Mouse (Mus musculus) granulocyte monocyte progenitor cell, adult 5-6 weeks (primary cell): ENCODE data around the gene Pde5a. TPM values are rescaled to one million over a fixed set of nuclear protein-coding genes. Genes with fewer than 3 reads are reported as not detected.

ENCODE experiments used
- ATAC-seq: replicated peaks from 2 replicates; pipeline ENCODE4 v1.8.0; 2016; ENCODE audit warnings: mild to moderate bottlenecking, moderate TSS enrichment, inconsistent platforms; ENCODE audit not compliant: poor library complexity, severe bottlenecking
- total RNA-seq, 2 experiments: library from RNA; stranded (forward) in 1 of 2; stranded (reverse) in 1 of 2; fragments of 200-712, 200-1000 nt in 1 of 2; fragments of >200 nt in 1 of 2; fragmentation: Nextera tagmentation in 1 of 2; gene quantifications; 2 replicates each; pipeline ENCODE4 v1.2.3; 2014 to 2017

The Pde5a gene
- total RNA-seq, 2 experiments from 2014 or later: 0.95 to 1.3 TPM

DNA sequence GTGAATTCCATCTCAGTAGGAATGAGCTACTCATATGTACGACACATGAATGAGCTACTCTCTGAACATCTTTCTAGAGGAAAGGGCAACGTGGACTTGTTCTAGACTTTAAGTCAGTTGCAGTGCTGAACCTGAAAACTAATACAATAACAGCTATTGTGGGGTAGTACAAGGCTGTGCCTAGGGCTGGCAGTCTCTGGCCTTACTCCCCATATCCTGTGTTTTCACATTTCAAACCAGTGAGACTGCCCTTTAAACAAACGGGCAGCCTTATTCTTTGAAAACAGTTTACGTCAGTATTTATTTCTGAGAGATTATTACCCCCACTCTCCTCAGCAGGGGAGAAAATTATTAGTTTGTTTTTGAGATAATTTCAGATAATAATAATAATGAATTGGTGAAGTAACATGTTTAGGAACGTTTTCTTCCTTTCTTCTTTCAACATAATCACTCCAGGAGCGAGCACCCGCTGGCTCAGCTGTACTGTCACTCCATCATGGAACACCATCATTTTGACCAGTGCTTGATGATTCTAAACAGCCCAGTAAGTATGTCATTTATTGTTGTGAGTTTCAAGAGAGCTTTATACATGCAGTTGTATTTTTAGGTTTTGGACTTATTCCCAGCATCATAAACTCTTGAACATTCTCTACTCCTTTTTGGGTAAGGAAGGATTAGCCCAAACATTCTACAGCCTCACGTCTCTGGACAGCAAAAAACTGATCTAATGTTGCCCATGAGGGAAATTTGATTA is 106.5 kb downstream of the Pde5a start:
- no peak for ATAC-seq

DNA sequence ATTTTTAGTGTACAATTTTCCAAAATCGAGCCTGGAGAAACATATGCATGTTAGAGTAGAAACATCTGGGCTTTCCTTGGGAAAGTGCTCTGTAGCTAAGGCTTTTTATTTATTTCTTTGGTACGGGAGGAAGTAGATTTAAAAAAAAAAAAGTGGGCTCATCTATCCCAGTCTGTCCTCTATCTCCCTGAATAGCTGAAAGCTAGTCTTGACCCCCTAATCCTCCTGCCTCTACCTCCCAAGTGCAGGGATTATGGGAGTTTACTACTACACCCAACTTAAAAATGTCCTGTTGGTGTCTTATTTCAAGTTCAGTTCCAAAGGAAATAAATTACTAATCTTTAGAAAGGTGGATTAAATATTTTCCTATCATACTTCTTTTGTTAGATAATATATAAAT is 108.9 kb downstream of the Pde5a start:
- no peak for ATAC-seq

DNA sequence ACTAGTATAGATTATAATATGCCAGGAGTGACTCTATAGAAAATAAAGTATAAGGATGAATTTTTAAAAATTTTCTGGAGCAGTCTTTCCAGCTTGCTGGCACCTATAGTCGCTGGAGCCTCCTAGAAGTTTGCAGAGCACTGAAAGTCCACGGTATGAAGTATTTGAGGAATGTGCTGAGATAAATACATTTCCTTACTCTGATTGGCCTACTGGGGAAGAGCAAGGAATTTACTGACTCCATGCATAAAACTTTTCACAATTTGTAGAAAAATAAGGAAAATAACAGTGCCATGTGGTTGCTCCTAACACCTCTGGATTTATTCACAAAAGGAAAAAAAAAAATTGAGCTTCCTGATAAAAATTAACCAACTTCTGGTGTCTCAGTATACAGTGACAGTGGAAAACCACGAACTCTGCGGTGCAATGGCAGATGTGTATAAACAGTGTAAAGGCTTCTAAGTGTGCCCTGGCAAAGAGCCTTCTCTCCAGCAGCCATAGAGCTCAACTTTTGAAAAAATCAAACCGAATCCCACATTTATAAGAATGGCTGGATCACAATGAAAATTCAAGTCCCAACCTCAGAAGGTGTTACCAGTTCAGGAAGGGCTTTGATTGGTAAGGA is 119.8 kb downstream of the Pde5a start:
- no peak for ATAC-seq

DNA sequence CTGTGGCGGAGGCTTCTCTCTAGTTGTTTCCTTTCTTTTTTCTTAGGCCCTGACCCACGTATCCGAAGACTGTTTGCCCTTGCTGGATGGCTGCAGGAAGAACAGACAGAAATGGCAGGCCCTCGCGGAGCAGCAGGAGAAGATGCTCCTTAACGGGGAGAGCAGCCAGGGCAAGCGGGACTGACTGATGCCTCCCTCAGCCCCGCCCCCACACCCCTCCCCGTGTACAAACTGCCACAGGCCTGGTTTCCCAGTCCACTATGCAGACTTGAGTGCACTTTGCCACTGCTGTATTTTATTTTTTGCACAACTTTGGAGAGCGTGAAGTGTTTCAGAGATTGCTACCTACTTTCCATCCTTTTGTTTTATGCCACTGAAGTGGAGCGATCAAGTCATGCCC is 126.4 kb downstream of the Pde5a start:
- no peak for ATAC-seq

DNA sequence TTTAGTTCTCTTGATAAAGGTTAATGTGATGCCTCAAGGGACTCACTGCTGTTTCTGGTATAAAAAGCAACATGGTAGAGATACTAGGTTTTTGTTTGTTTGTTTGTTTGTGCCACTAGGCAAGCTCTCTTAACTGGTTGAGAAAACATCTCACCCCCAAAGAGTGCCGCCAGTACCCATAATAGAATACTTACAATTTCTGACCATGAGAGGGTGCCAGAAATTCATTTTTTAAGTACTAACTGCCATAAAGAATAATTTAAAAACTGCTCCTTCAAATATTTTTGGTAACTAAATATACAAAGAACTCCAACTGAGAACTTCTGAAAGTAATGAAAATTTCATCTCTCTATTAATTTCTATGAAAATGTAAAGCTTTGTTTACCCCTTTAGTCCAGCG is 131.1 kb downstream of the Pde5a start:
- no peak for ATAC-seq

DNA sequence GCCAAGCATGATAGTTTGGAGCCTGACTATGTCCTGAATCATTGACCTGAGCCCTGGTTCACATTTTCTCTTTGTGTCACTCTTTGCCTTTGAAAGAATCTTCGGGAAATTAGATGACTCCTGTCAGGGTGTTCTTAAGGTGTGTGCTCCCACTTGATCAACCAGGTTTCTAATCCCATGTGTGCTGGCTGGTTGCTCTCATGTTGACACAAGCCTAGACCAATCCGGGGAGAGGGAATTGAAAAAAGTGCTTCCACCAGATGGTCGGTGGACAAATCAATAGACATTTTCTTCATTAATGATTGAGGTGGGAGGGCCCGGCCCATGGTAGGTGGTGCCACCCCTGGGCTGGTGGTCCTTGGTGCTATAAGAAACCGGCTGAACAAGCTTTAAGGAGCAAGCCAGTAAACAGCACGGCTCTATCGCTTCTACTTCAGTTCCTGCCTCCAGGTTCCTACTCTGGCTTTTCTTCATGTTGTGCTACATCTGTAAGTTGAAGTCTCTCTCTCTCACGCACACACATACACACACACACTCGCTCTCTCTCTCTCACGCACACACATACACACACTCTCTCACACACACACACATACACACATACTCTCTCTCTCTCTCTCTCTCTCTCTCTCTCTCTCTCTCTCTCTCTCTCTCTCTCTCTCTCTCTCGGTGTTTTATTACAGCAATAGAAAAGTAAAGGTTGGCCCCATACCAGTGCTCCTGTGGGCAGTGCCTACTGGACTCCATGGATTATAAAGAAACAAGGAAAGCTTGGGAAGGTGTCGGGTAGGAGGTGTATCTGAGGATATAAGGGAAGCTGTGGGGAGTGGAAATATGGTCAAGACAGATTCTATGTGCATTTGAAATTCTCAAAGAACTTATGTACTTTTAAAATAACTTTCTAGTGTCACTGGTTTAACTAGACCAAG is 132.1 kb downstream of the Pde5a start:
- ATAC-seq: no peak

DNA sequence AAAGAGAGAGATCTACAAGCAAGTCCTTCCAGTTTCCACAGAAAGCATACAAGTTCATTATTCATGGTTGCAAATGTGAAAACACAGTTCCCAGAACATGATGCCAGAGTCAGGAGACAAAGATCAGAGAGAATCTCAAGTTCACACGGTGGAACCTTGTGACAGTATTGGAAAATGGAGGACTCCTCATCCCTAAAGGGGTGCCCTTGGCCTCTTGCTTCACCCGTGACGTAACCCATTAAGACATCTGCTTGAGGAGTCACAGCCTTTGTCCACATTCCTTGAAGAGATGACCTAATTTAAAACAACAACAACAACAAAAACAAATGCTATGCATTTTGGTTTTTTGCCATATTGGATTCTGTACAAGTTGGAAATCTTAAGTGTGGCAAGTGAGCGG is 136.3 kb downstream of the Pde5a start:
- no peak for ATAC-seq

DNA sequence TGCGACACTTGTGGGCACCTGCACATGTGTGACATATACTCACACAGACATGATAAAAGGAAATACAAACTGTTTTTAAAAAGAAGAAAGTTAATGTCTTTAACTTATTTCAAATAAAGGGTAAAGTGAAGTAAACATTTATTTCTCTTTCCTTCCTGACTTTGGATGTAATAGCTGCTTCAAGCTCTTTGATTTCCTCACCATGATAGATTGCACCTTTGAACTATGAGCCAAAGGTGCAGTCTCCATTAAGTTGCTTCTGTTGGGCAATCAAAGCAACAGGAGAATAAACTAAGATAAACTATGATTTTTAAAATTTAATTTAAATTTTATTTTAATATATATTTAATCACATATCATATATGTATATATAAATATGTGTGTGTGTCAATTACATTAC is 139.5 kb downstream of the Pde5a start:
- no peak for ATAC-seq

DNA sequence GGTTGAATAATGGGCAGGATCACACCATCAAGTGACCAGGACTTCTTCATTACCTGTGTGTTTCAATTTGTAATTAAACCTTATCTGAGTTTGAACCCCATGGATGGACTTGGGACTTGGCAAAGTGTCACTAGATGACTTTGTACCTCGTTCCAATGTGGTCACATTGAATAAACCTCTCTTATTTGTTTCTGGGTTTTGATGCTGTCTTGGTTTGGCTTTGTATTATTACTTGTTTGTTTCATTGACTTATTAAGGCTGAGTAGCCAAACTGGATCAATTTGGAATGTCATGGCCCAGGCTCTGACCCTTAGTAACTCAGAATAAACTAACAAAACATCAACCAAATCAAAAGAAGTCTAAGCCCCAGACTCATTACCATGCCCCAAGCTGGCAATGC is 142.8 kb downstream of the Pde5a start:
- no peak for ATAC-seq

DNA sequence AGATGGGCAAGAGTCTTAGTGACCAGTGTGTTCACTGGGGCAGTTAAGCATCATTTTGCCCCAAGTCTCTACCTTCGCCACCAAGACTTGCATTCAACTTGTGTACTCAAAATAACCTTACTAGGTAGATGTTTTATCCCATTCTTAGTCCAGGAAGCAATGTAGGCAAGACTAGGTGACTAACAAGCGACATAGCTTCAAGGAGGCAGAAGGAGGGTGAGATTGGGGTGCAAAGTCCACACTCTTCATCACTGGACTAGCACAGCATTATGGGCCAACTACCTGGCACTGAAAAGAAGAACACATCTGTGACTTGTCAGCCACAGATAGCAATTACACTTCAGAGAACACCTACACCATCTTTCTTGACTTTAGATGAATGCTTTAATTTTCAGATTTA is 148.1 kb downstream of the Pde5a start:
- no peak for ATAC-seq

DNA sequence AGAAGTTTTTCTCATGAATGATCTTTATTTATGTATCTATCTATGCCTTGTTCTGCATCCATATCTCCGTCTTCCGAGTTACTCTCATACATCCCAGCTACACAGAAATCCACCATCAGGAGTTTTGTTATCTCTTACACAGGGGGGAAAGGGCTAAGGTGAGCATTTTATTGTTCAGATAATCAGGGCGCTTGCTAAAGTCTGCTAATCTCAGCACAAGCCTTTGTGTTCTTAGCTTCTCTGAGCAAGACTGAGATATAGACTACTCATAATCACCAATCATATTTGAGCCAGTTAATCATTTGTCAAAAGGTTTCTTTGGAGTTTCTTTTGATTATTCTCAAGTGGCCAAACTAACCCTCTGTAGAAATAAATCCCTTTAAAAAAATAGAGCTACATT is 148.8 kb downstream of the Pde5a start:
- no peak for ATAC-seq

DNA sequence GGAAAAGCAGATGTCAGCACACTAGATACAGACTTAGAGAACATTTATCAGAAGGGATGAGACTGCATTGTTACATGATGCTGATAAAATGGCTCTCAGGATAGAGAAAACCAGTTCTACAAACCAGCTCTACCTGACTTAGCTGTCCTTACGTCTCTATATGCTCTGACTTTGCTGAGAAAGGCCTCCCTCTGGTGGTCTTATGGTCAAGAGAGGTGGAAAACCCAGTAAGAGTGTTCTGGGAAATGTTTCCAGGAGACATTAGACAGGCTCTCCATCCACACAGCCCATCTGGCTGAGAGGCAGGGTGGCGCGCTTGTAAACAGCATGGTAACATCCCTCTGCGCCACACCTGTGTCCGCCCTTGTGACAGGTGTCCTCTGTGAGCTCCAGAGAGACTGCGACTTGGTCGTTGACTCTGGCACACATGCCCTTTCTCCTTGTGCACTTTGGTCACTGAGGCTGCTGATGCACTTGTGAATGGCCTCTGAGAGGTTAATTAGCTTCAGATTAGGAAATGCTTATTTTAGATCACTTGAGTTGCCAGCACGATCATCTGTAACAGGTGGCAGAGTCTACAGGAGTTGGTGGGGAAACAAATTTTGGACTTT is 150.1 kb downstream of the Pde5a start:
- ATAC-seq: no peak

DNA sequence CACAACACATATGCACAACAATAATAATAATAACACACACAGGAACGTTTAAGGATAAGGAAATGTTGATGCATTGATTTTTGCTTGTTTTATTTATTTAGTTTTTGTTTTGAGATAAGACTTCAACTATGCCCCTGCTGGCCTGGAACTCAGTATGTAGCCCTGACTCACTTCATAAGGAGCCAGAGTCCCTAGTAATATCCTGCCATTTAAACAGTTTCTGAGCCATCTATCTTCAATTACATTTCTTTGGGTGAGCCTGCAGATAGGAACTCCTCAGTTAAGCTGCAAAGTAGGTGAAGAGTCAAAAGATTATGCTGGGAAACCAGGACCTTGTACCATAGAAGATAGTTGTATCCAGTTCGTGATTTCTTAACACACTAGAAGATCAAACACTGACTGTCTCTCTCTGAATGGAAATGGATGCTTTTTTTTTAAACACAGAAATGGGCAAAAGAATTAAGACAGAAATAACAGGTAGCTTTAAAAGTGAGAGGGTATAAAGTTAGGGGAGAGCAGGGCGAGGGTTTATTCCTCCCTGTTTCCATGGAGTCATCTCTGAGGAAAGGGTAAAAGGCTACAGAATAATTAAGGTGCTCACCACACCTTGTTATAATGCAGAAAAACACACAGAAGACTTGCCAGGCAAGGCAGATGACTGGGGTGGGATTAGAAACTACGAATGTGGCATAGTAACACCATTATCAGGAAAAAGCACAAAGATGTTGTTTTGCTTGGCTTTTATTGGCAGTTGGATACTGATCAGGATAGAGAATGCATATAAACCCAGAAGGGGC is 159.0 kb downstream of the Pde5a start:
- ATAC-seq: no peak

DNA sequence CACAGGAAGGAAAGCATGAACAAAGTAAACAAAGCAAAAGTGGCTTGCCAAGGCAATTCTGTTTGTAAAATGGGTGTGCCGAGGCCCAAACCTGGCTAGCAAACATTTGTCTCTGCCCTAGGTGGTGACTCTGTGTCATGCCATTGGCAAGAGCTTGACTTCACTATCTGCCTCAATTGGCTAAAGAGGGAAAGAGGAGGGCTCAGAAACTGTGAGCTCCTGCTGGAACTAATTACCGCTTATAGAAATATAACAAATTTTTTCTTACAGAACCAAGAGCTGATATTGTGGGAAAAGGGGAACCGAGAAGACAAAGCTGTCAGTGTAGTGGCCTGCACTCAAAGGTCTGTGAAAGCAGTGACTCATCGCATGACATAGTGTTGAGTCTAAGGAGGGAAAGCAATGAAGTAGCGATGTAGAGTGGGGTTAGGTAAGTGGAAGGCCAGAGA is 159.6 kb downstream of the Pde5a start:
- ATAC-seq: peak; percentile 76

DNA sequence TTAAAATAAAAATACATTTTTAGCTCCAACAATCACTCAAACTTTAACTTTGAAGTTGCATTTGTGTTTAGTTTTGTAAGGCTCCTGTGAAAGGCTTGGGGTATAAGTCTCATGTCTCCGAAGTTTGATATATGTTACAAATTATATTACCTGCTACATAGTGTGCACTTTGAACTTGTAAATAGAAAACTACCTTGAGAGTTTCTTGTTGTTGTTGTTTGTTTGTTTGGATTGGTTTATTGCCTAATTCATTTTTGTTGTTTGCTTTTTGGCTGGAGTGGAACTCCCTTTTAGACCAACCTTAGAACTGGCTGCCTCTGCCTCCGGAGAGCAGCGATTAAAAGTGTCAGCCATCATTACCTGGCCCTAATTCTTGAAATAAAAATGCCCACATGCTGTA is 166.0 kb downstream of the Pde5a start, which contains the start of gene Fabp2:
Fabp2 (plus strand) TSS at position 301 of the 400 bp plus-strand sequence.
- no peak for ATAC-seq

DNA sequence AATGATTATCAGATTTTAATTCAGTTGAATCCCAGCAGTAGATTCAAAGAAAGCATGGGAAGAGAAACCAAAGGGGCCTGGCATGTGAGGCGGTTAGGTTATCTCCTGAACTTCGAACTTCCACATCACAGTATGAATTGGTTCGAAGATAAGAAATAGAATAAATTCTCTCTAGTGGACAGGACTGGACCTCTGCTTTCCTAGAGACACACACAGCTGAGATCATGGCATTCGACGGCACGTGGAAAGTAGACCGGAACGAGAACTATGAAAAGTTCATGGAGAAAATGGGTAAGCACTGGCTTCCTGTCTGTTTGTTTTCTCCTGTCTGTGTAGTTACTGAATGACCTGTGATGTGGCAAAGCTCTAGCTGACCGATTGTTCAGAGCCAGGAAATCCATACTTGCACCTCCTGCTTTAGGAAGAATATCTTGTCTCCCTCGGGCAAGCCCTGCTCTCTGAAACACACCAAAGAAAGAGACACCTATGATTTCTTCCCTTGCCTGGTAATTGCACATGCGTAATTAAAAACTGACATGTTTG is 166.5 kb downstream of the Pde5a start:
- no peak for ATAC-seq

DNA sequence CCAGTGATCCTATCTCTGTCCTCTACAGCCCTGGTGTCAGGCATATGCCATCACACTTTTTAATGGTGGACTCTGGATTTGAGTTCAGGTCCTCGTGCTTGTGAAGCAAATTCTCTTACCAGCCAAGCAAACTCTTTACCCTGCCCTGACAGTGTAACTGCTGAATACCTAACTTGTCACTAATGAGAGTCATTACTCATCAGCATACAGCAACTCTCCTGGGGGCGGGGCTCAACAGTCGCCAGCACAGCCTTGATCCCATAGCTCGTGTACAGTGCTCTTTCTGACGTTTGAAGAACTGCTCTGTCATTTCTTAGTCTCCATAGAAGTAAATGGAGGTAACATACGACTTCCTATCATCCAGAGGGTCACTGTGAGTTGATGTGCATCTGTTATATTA is 169.5 kb downstream of the Pde5a start:
- no peak for ATAC-seq

DNA sequence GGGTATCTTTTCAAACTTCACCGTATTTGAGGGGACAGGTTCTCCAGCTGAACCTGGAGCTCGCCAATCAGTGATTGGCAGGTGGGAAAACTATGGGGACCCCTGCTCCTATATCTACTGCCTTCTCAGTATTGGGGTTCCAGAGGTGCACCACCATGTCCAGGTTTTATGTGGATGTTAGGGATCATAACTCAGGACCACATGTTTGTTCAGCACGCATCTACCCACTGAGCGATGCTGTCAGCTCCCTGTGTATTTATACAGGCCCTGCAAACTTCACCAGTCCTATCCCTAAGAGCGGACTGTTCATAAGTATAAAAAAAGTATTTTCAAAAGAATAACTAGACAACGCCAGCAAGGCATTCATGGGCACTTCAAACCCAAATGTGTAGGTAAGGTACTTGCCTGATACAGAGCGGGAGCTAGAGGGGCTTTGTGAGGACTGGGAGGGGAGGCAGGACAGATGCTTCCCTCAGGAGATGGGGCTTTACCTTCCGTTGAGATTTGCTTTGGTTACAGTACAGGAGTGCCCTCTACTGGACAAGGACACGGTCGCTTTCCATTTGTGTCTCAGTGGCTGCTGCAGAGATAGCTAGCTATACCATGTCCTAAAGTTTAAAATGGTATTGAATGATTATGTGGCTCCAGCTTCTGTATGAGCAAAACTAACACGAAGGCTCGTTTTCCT is 175.1 kb downstream of the Pde5a start:
- ATAC-seq: peak; percentile 88

DNA sequence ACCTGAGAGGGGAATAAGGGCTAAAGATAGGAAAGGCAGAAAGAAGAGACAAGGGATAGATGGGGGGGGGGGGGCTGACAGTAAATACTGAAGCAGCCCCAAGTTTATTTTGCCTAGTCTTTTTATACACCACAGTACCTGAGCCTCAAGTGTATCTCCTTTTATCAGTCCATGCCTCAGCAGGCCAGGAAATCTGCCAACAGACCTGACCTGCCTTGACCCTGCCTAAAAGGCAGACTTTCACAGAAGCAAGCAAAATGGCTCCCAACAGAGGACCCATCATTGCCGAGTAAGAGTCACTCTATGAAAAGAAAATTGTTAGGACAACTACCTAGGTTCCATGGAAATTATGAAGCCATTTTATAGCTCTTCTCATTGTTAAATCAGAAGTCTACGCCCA is 179.1 kb downstream of the Pde5a start:
- no peak for ATAC-seq
